Mouse (Mus musculus) hindbrain, embryonic 14.5 days (tissue): ENCODE results near the gene Pdlim7. TPM values are rescaled to one million over a fixed set of nuclear protein-coding genes. Genes with fewer than 3 reads are reported as not detected.

Source experiments
- ATAC-seq: fragments of 200-750 bp; cut with Nextera tagmentation; 2 replicates; pipeline ENCODE4 v1.8.0; 2017; ENCODE audit warnings: moderate number of reproducible peaks, mild to moderate bottlenecking, moderate TSS enrichment, moderate library complexity; ENCODE audit not compliant: low FRiP score
- DNase-seq: peaks from one replicate; pipeline ENCODE4 v3.0.0-alpha.2; 2015; ENCODE audit warnings: low spot score
- H3K27ac ChIP-seq: fragments of 300-500 bp; sonication (generic); 2 replicates; pipeline ENCODE4 v1.5.1; 2014; ENCODE audit warnings: mild to moderate bottlenecking, moderate library complexity
- H3K27me3 ChIP-seq: fragments of 300-500 bp; sonication (generic); 2 replicates; pipeline ENCODE4 v1.6.1; 2014; ENCODE audit warnings: mild to moderate bottlenecking, low read length, mixed read lengths; ENCODE audit not compliant: control insufficient read depth, insufficient read depth
- H3K36me3 ChIP-seq: fragments of 300-500 bp; sonication (generic); replicated peaks from 2 replicates; pipeline ENCODE4 v1.6.1; 2014; ENCODE audit not compliant: control insufficient read depth, insufficient read depth
- H3K4me1 ChIP-seq: fragments of 300-500 bp; sonication (generic); replicated peaks from 2 replicates; pipeline ENCODE4 v1.6.1; 2014; ENCODE audit warnings: antibody characterized with exemption, low read length, mixed read lengths; ENCODE audit not compliant: control insufficient read depth, insufficient read depth
- H3K4me2 ChIP-seq: fragments of 300-500 bp; sonication (generic); replicated peaks from 2 replicates; pipeline ENCODE4 v1.6.1; 2014; ENCODE audit warnings: mild to moderate bottlenecking, moderate library complexity
- H3K4me3 ChIP-seq: fragments of 300-500 bp; sonication (generic); replicated peaks from 2 replicates; pipeline ENCODE4 v1.5.1; 2014; ENCODE audit warnings: mild to moderate bottlenecking, low read length
- H3K9ac ChIP-seq: fragments of 300-500 bp; sonication (generic); 2 replicates; pipeline ENCODE4 v1.6.1; 2014
- H3K9me3 ChIP-seq: fragments of 300-500 bp; sonication (generic); 2 replicates; pipeline ENCODE4 v1.6.1; 2016; ENCODE audit warnings: low read length; ENCODE audit not compliant: control insufficient read depth
- WGBS: fragments of 180-500 bp; shearing (Covaris S2); extraction: QIAGEN DNeasy Blood & Tissue Kit; methylation state at CpG from one replicate; pipeline ENCODE4 v1.1.7; 2014; 5-methylcytosine and 5-hydroxymethylcytosine counted together
- polyA plus RNA-seq: library from polyadenylated mRNA; unstranded; fragments of >200 nt; fragmentation: Nextera tagmentation; extraction: Ambion mirVana; gene quantifications from 2 replicates; pipeline ENCODE4 v1.2.1, GENCODE M21; 2014

Gene Pdlim7
- polyA plus RNA-seq, 1 experiment from 2014 or later: 139 TPM

GRCm38 (mm10) chr13:55464027-55464884, 49.2 kb downstream of the Pdlim7 start, which contains the start of gene Prr7:
Prr7 (plus strand) TSS chr13:55464267.
- H3K9ac ChIP-seq: peak within 1 kb of the TSS; percentile 83
- no peaks in the 10 kb centered on the region for H3K9me3 ChIP-seq
- peak within 1 kb of the TSS; percentile 66 for H3K4me3 ChIP-seq
- H3K27ac ChIP-seq: peak within 1 kb of the TSS; percentile 99
- ATAC-seq (peak; percentile 80), DNase-seq (peak; percentile 81)
- under 1% methylated on average over 70 of the region's 84 CpGs for WGBS
- peaks cover 19% of the 10 kb centered on the region for H3K36me3 ChIP-seq
- H3K4me2 ChIP-seq: peak within 1 kb of the TSS; percentile 79
- peaks cover 51% of the 10 kb centered on the region for H3K4me1 ChIP-seq
- H3K27me3 ChIP-seq: no peaks in the 10 kb centered on the region

GRCm38 (mm10) chr13:55463399-55464026, 50.0 kb downstream of the Pdlim7 start:
- Histone ChIP-seq H3K4me1 (peaks cover 44% of the 10 kb centered on the region), H3K4me2 (peak overlapping the region; percentile 79)

GRCm38 (mm10) chr13:55462965-55463364, 50.5 kb downstream of the Pdlim7 start:
- H3K9ac ChIP-seq: no peak overlapping the region
- WGBS: 54% methylated on average over 2 of the region's 2 CpGs

More at GRCm38 (mm10) chr13:55463399-55464026, 50.0 kb downstream of the Pdlim7 start:
- no peaks in the 10 kb centered on the region for H3K27me3 ChIP-seq
- 9% methylated on average over 14 of the region's 14 CpGs for WGBS
- peak overlapping the region; percentile 66 for H3K4me3 ChIP-seq
- H3K36me3 ChIP-seq: peaks cover 26% of the 10 kb centered on the region
- DNase-seq (no peak), ATAC-seq (no peak; the same call in 1 of the 2 replicates)
- peak overlapping the region; percentile 83 for H3K9ac ChIP-seq
- H3K9me3 ChIP-seq: no peaks in the 10 kb centered on the region
- H3K27ac ChIP-seq: peak overlapping the region; percentile 99

GRCm38 (mm10) chr13:55451785-55452549, 61.5 kb downstream of the Pdlim7 start:
- Histone ChIP-seq H3K36me3 (peaks cover 66% of the 10 kb centered on the region), H3K4me1 (no peaks in the 10 kb centered on the region; the same call in 1 of the 2 replicates), H3K27me3 (no peaks in the 10 kb centered on the region), H3K4me3 (no peak overlapping the region), H3K4me2 (no peak overlapping the region), H3K9me3 (no peaks in the 10 kb centered on the region), H3K27ac (no peak overlapping the region), H3K9ac (no peak overlapping the region)
- DNase-seq (no peak), ATAC-seq (no peak)
- 96% methylated on average over 16 of the region's 16 CpGs for WGBS

More at GRCm38 (mm10) chr13:55462965-55463364, 50.5 kb downstream of the Pdlim7 start:
- H3K27ac ChIP-seq: 0 out of 2 replicates have a peak overlapping the region, but pooled peaks have one; percentile 99
- H3K9me3 ChIP-seq: no peaks in the 10 kb centered on the region
- no peaks in the 10 kb centered on the region for H3K27me3 ChIP-seq
- DNase-seq: no peak
- no peak for ATAC-seq
- peak overlapping the region; percentile 79 for H3K4me2 ChIP-seq
- peaks cover 38% of the 10 kb centered on the region for H3K4me1 ChIP-seq
- H3K36me3 ChIP-seq: peaks cover 32% of the 10 kb centered on the region
- H3K4me3 ChIP-seq: 0 out of 2 replicates have a peak overlapping the region, but pooled peaks have one; percentile 66

GRCm38 (mm10) chr13:55451296-55451695, 62.2 kb downstream of the Pdlim7 start:
- Histone ChIP-seq H3K9ac (no peak overlapping the region), H3K4me3 (no peak overlapping the region), H3K27me3 (no peaks in the 10 kb centered on the region), H3K36me3 (peaks cover 61% of the 10 kb centered on the region), H3K4me2 (no peak overlapping the region), H3K9me3 (no peaks in the 10 kb centered on the region), H3K4me1 (peaks cover 6% of the 10 kb centered on the region), H3K27ac (no peak overlapping the region)
- WGBS: 92% methylated on average over 10 of the region's 10 CpGs
- no peak for ATAC-seq
- no peak for DNase-seq

- Histone ChIP-seq H3K4me2 (no peak overlapping the region), H3K9ac (no peak overlapping the region), H3K27ac (no peak overlapping the region), H3K36me3 (peaks cover 53% of the 10 kb centered on the region), H3K9me3 (no peaks in the 10 kb centered on the region), H3K27me3 (no peaks in the 10 kb centered on the region), H3K4me1 (peaks cover 12% of the 10 kb centered on the region), H3K4me3 (no peak overlapping the region)
- WGBS: 91% methylated on average over 11 of the region's 11 CpGs
- ATAC-seq: no peak
- no peak for DNase-seq
These were observed 62.9 kb downstream of the Pdlim7 start for GRCm38 (mm10) chr13:55450511-55450980.

- Histone ChIP-seq H3K27ac (no peak overlapping the region), H3K9ac (no peak overlapping the region), H3K4me3 (no peak overlapping the region), H3K4me1 (peaks cover 12% of the 10 kb centered on the region), H3K36me3 (peaks cover 47% of the 10 kb centered on the region), H3K4me2 (no peak overlapping the region), H3K9me3 (no peaks in the 10 kb centered on the region), H3K27me3 (no peaks in the 10 kb centered on the region)
- ATAC-seq: no peak
- WGBS: 91% methylated on average over 17 of the region's 17 CpGs
- no peak for DNase-seq
These were observed 63.6 kb downstream of the Pdlim7 start for GRCm38 (mm10) chr13:55449679-55450441.

GRCm38 (mm10) chr13:55449205-55449604, 64.3 kb downstream of the Pdlim7 start:
- WGBS: 96% methylated on average over 9 of the region's 9 CpGs
- no peaks in the 10 kb centered on the region for H3K9me3 ChIP-seq
- H3K4me3 ChIP-seq: no peak overlapping the region
- peaks cover 42% of the 10 kb centered on the region for H3K36me3 ChIP-seq
- no peak overlapping the region for H3K9ac ChIP-seq
- no peak overlapping the region for H3K4me2 ChIP-seq
- no peak overlapping the region for H3K27ac ChIP-seq
- DNase-seq: no peak
- no peak for ATAC-seq
- no peaks in the 10 kb centered on the region for H3K27me3 ChIP-seq
- H3K4me1 ChIP-seq: peaks cover 12% of the 10 kb centered on the region
